Mouse (Mus musculus) G1E (cell line): ENCODE measurements around the gene Ckmt1. TPM values are rescaled to one million over a fixed set of nuclear protein-coding genes. Genes with fewer than 3 reads are reported as not detected.

ENCODE experiments used
- ATAC-seq: 2 replicates; pipeline ENCODE4 v1.8.0; 2016; ENCODE audit warnings: mild to moderate bottlenecking; ENCODE audit not compliant: insufficient number of reproducible peaks, poor library complexity, low FRiP score, severe bottlenecking; ENCODE audit errors: extremely low read depth
- DNase-seq: peaks from one replicate; pipeline ENCODE4 v3.0.0; 2012; ENCODE audit warnings: low spot score
- H3K27me3 ChIP-seq: 2 replicates; pipeline ENCODE4 v1.6.1; 2012; ENCODE audit warnings: mild to moderate bottlenecking, low read length, inconsistent platforms; ENCODE audit not compliant: insufficient read depth
- H3K36me3 ChIP-seq: replicated peaks from 2 replicates; pipeline ENCODE3; 2012; ENCODE audit warnings: mild to moderate bottlenecking, inconsistent platforms
- H3K4me1 ChIP-seq: 2 replicates; pipeline ENCODE4 v1.6.1; 2012; ENCODE audit warnings: low read depth, low read length, inconsistent platforms, mixed read lengths; ENCODE audit not compliant: insufficient read depth
- H3K4me3 ChIP-seq: 2 replicates; pipeline ENCODE4 v1.5.1; 2012; ENCODE audit warnings: low read depth, mild to moderate bottlenecking, inconsistent platforms, low read length, moderate library complexity, mixed read lengths
- H3K9me3 ChIP-seq: replicated peaks from 2 replicates; pipeline ENCODE4 v1.6.1; 2012; ENCODE audit warnings: inconsistent platforms
- CTCF ChIP-seq: IDR thresholded peaks from 2 replicates; pipeline ENCODE4 v1.5.1; 2012; ENCODE audit warnings: low read depth, low read length, inconsistent platforms, mixed read lengths
- GATA1 ChIP-seq: IDR thresholded peaks from 2 replicates; pipeline ENCODE4 v1.6.1; 2012; ENCODE audit warnings: borderline replicate concordance, low read length, inconsistent platforms, mixed read lengths
- GATA2 ChIP-seq: IDR thresholded peaks from 2 replicates; pipeline ENCODE4 v1.6.1; 2012; ENCODE audit warnings: low read depth, low read length, inconsistent platforms, borderline replicate concordance
- POLR2AphosphoS5 ChIP-seq: IDR thresholded peaks from 2 replicates; pipeline ENCODE4 v1.6.1; 2012; ENCODE audit warnings: low read depth, low read length, inconsistent platforms; ENCODE audit not compliant: insufficient replicate concordance
- TAL1 ChIP-seq: conservative IDR thresholded peaks from 2 replicates; pipeline ENCODE4 v1.6.1; 2012; ENCODE audit warnings: low read depth, low read length, inconsistent platforms, mixed read lengths
- polyA plus RNA-seq: library from polyadenylated mRNA; stranded (reverse); fragments of >175 nt; gene quantifications from 2 replicates; pipeline ENCODE4 v1.2.3, GENCODE M21; 2012
- total RNA-seq, 2 experiments: library from RNA; stranded (forward) in 1 of 2; stranded (reverse) in 1 of 2; fragments of 200-1000 nt in 1 of 2; fragments of >200 nt in 1 of 2; fragmentation: Nextera tagmentation in 1 of 2; gene quantifications; 2 replicates each; pipeline ENCODE4 v1.2.3; 2014 to 2017

Gene Ckmt1
- total and polyA plus RNA-seq, 3 experiments, result 0.55 to 9.8 TPM; not detected in 1

DNA sequence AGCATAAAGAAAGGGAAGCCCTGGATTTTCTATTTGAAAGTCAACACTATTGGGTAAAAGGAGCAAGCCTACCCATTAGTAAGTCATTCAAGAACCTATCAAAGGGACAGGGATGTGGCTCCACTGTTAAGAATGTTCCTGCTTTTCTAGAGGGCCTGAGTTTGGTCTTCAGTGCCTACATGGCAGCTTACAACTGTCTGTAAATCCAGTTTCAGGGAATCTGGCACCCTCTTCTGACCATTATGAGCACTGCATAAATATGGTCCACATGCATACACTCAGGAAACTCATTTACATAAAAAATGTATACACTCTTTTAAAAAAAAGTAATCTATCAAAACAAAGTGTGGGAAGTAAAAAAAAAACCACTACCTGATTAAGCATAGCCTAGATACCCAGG lies 18.5 kb upstream of the Ckmt1 start:
- H3K27me3 ChIP-seq, result no peaks in the 10 kb centered on the region
- no peak for TF ChIP-seq TAL1
- no peak for TF ChIP-seq GATA2
- TF ChIP-seq POLR2AphosphoS5, result no peak
- no peak for TF ChIP-seq CTCF
- no peak for TF ChIP-seq GATA1
- H3K4me1 ChIP-seq, result no peaks in the 10 kb centered on the region
- ATAC-seq, result no peak
- no peak for DNase-seq
- no peaks in the 10 kb centered on the region for H3K9me3 ChIP-seq
- H3K36me3 ChIP-seq, result peaks cover 22% of the 10 kb centered on the region
- no peak overlapping the region for H3K4me3 ChIP-seq

DNA sequence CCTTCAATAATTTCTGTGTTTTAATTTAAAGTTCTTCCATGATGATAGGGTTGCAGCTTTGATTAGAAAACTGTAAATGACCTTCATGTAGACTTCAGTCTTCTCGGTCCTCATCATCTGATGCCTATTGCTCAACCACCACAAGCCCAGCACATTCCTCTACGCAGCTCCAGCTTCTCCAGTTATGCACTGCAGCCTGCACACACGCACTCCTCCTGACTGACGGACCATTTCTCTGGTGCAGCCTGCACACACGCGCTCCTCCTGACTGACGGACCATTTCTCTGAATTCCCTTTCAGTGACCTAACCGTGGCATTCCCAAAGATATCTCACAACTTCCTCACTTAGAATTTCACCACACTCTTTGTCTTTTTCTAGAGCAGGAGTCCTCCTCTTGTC lies 4.4 kb upstream of the Ckmt1 start:
- H3K4me1 ChIP-seq, result peaks cover 19% of the 10 kb centered on the region
- no peak overlapping the region for H3K4me3 ChIP-seq
- TF ChIP-seq GATA2 (no peak), TAL1 (no peak), CTCF (no peak), POLR2AphosphoS5 (no peak), GATA1 (no peak)
- DNase-seq (no peak), ATAC-seq (no peak)
- peaks cover 23% of the 10 kb centered on the region for H3K27me3 ChIP-seq
- no peaks in the 10 kb centered on the region for H3K9me3 ChIP-seq
- peaks cover 15% of the 10 kb centered on the region for H3K36me3 ChIP-seq

DNA sequence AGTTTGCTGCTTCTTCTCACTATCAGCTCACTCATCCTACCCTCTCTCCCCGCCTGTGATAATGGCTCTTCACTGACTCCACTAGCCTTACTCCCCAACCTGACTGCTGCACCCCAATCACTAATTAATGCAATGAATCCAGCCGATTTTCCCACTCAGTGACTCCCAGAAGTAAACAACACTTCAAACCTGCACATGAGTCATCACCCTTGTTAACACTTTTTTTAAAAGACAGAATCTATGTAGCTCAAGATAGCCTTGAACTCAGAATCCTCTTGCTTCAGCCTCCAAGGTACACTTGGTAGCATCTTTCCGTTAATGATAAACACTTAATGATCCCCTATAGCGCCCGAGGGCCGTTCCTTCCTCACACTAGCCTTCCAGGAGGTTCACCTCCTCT lies 3.1 kb upstream of the Ckmt1 start:
- Histone ChIP-seq H3K4me3 (peak overlapping the region; percentile 78), H3K9me3 (no peaks in the 10 kb centered on the region), H3K36me3 (peaks cover 8% of the 10 kb centered on the region), H3K27me3 (peaks cover 33% of the 10 kb centered on the region), H3K4me1 (peaks cover 28% of the 10 kb centered on the region)
- ATAC-seq, result no peak
- no peak for TF ChIP-seq GATA1
- no peak for DNase-seq

DNA sequence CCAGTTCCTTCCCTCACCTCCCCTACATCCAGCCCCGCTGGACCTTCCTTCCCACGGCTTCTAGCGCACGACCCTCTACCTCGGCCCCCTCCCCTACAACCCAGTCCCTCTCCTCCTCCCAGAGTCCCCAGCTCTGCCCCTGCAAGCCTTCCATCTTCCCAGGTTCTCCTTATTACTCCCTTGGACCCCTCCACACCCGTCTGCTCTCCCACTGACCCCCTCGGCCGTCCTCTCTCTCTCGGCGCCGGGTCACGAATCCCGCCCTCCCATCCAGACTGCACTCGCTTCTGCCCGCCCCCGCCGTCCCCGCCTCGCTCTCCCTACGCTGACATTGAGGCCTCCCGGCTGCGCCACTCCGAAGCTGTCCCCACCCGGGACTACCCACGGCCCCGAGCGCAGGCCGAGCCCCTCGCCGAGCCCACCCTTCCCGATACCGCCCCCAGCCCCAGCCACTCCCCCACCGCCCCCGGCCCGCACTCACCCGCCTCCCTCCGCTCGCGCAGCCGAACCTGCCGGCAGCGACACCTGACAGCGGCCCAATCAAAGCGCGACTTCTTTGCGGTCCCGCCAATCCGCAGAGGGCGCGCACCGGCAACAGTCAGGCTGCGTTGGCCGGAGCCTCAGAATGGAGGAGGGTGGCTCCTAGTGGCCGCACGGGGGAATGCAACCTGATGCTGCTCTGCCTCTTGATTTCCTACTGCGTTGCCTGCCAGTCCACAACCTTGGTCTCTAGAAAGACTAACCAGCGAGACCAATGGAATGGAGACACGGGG lies 2.5 kb upstream of the Ckmt1 start, which contains the start of gene Ppip5k1:
TSS of gene Ppip5k1 (minus strand) at position 577 of the 773 bp plus-strand sequence.
- H3K9me3 ChIP-seq, result no peaks in the 10 kb centered on the region
- ATAC-seq (peak; percentile 93), DNase-seq (peak; percentile 99)
- H3K36me3 ChIP-seq, result peaks cover 4% of the 10 kb centered on the region
- peaks cover 35% of the 10 kb centered on the region for H3K27me3 ChIP-seq
- peak within 1 kb of the TSS; percentile 78 for H3K4me3 ChIP-seq
- H3K4me1 ChIP-seq, result peaks cover 28% of the 10 kb centered on the region
- TF ChIP-seq TAL1, result no peak
- peak; percentile 79 for TF ChIP-seq CTCF

DNA sequence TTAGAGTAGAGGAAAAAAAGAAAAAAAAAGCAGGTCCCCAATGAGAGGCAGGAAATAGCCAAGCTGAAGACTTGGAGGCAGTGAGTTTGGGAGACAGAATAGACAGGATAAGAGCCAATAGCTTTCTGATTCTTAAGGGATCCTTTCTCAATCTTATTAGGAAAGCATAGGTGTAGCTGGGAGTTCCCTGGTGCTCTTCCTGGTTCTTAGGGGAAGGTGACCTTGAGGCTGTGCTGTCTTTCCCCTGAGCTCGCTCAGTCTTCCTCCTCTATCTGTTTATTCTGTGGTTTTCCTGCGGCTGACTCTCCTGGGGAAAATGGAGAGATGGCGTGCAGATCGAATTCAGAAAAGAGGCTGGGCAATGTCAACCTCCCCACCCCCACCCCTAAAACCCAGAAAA lies 447 bp downstream of the Ckmt1 start:
- Histone ChIP-seq H3K9me3 (no peaks in the 10 kb centered on the region), H3K4me3 (no peak overlapping the region), H3K4me1 (peaks cover 28% of the 10 kb centered on the region), H3K36me3 (no peaks in the 10 kb centered on the region), H3K27me3 (peaks cover 47% of the 10 kb centered on the region)
- DNase-seq (no peak), ATAC-seq (no peak)
- TF ChIP-seq GATA1 (no peak), TAL1 (no peak), CTCF (no peak), POLR2AphosphoS5 (no peak), GATA2 (no peak)

DNA sequence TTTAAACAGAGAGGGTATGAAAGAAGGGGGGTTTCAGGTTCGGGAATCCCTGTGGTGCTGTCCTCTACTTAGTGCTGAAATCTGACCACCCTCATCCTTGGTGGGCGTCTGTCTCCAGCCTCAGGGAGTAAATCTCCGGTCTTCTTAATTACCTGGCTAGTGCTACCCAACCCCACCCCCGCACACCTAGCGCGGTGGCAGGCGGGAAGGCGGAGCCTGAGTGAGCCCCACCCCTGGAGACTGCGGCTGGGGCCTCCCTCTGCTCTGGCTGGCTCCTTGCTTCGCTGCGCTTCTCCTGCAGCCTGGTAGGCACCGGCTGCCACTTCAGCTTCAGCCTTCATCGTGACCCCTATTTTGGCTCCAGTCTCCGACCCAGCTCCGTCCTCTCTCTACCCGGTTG lies 867 bp downstream of the Ckmt1 start:
- H3K4me1 ChIP-seq, result peaks cover 26% of the 10 kb centered on the region

DNA sequence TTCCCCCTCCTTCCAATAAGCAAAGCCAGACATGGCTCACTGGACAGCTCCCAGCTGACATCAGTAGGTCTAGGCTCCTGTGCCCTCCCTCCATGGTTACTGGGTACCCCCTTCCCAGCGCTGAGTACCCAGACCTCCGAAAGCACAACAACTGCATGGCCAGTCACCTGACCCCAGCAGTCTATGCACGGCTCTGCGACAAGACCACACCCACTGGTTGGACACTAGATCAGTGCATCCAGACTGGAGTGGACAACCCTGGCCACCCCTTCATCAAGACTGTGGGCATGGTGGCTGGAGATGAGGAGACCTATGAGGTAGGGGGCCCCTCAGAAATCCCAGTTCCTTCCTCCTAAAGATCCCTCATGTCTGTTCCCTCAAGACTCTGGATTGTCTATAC lies 1.9 kb downstream of the Ckmt1 start:
- peaks cover 24% of the 10 kb centered on the region for H3K4me1 ChIP-seq
- no peaks in the 10 kb centered on the region for H3K9me3 ChIP-seq
- no peak overlapping the region for H3K4me3 ChIP-seq
- no peaks in the 10 kb centered on the region for H3K36me3 ChIP-seq
- H3K27me3 ChIP-seq, result peaks cover 46% of the 10 kb centered on the region
- no peak for DNase-seq
- ATAC-seq, result no peak
- TF ChIP-seq CTCF (no peak), GATA1 (no peak), GATA2 (no peak), TAL1 (no peak), POLR2AphosphoS5 (no peak)

More for the DNA sequence above, 867 bp downstream of the Ckmt1 start:
- Histone ChIP-seq H3K9me3 (no peaks in the 10 kb centered on the region), H3K4me3 (no peak overlapping the region), H3K36me3 (no peaks in the 10 kb centered on the region), H3K27me3 (peaks cover 46% of the 10 kb centered on the region)
- TF ChIP-seq CTCF, result no peak
- no peak for TF ChIP-seq GATA2
- TF ChIP-seq POLR2AphosphoS5, result no peak
- TF ChIP-seq TAL1, result no peak
- no peak for TF ChIP-seq GATA1
- peak; percentile 12 for DNase-seq
- ATAC-seq, result no peak
